Mouse (Mus musculus) c-Kit-positive CD71-negative TER-119-negative erythroid progenitor cells, embryonic 14.5 days (primary cell): ENCODE results near the gene Kng2.
"Not testable (repeated sequence)": the region's sequence is repeated elsewhere in the genome, so short reads cannot be mapped to it uniquely, and the experiment has no call there.

Source experiments
- DNase-seq: peaks from one replicate; pipeline ENCODE4 v3.0.0-alpha.2; 2013; ENCODE audit warnings: low read depth

The Kng2 gene

GRCm38 (mm10) chr16:22956085-22956439 is 73.2 kb downstream of the Kng2 start:
- no peak for DNase-seq

GRCm38 (mm10) chr16:22955397-22956084 is 73.7 kb downstream of the Kng2 start:
- no peak for DNase-seq

- no peak for DNase-seq
Observed at GRCm38 (mm10) chr16:22953069-22953468, 76.2 kb downstream of the Kng2 start.

- no peak for DNase-seq
Observed at GRCm38 (mm10) chr16:22950840-22951395, 78.4 kb downstream of the Kng2 start, which contains the start of gene Hrg. TSS of gene Hrg (plus strand) at chr16:22951072.

GRCm38 (mm10) chr16:22947371-22947770 is 81.9 kb downstream of the Kng2 start:
- no peak for DNase-seq

- DNase-seq = not testable (repeated sequence)
Observed at GRCm38 (mm10) chr16:22941825-22942476, 87.3 kb downstream of the Kng2 start.

GRCm38 (mm10) chr16:22939120-22939695 is 90.1 kb downstream of the Kng2 start:
- DNase-seq = no peak

GRCm38 (mm10) chr16:22938541-22938940 is 90.7 kb downstream of the Kng2 start:
- DNase-seq = no peak

- DNase-seq = no peak
Observed at GRCm38 (mm10) chr16:22937631-22938030, 91.7 kb downstream of the Kng2 start.
